Mouse (Mus musculus): ENCODE data around the gene Rpl13a.
"Not testable (repeated sequence)": the region's sequence is repeated elsewhere in the genome, so short reads cannot be mapped to it uniquely, and the experiment has no call there.

Gene Rpl13a

DNA sequence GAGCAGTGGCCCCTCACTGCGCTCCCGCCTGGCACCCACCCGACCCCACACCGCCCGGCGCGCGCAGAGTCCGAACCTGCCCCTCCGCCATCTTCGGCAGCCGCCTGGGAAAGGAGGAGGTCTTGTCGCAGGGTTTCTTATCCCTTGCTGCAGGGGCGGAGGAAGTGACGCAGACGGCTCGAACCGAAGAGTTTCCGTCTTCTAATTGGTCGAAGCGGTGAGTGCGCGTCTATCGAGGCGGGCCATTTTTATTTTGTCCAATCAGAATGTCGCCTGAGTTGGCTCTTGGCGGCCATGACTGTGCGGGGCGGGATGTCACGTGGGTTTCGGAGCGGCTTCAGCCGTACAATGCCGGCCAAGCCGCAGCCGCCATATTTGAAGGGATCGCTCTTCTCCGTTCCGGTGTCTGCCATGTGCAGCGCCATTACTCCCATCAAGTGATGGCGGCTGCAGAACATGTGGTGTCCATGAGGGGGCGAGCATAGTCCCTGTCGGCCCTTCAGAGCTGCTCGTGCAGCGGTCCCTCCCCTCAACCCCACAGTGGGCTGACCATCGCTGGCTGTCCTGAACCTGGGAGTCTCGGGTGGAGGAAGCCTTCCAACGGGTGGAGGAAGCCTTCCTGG, at the start of gene Rpl13a:
Gene Rpl13a (minus strand): TSS at position 138 of the 623 bp plus-strand sequence.
- DNase-seq (ENCODE audit: low spot score in 2 of 2) = peak; percentile 97 to 98

DNA sequence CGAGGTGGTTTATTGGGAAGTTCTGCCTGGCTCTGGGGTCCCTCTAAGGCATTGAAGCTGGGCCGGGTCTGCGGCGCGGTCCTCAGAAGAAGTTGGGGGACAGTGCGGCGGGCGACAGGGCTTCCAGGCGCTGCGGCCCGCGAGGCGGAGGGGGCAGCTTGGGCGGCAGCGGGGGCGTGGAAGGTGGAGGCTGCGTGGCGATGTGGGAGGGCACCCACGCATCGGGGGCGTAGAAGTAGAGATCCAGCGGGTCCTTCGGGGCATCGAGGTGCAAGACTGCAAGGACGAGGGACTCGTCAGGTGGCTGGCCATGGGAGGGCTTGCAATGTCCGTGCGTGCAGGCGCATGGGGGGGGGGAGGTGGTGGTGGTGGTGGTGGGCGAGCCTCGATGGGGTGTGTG, 47.8 kb upstream of the Rpl13a start:
- no peak for DNase-seq (ENCODE audit: low spot score in 2 of 2)

DNA sequence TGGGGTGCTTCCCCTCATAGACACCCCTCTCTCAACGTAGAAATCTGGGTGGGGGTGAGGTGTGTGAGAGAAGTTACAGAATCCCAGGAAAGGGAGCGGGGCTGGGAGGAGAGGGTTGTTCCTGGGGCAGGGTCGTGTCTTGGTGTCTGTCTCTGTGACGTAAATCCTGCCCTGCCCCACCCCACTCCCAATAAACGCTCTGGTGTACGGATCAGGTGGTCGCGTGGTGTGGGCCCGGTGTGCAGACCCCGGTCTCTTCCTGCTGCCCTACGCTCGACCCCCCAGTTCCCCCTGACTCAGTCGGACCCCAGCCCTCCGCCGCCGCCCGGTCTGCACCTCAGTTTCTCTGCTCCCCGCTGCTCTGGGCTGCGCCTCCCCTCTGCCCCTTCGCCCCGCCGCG, 47.4 kb upstream of the Rpl13a start:
- DNase-seq (ENCODE audit: low spot score in 2 of 2) = no peak

DNA sequence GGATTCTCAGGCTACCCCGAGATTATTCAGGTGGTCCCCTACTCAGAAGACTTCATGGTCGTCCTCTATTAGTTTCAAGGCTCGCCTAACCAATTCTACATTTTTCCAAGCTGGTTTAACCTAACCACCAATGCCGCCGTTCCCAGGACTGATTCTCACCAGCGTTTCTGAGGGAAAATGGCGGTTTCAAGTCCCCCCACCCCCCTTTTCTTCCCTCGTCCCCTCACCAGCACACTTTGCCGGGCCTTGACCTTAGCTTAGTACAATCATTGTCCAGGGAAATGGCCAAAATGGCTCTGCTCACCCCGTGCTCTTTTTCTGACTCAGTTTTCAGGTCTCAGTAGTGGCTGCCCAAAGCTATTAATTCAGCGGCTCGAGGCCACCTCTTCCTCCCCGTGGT, 46.8 kb upstream of the Rpl13a start:
- no peak for DNase-seq (ENCODE audit: low spot score in 2 of 2)

DNA sequence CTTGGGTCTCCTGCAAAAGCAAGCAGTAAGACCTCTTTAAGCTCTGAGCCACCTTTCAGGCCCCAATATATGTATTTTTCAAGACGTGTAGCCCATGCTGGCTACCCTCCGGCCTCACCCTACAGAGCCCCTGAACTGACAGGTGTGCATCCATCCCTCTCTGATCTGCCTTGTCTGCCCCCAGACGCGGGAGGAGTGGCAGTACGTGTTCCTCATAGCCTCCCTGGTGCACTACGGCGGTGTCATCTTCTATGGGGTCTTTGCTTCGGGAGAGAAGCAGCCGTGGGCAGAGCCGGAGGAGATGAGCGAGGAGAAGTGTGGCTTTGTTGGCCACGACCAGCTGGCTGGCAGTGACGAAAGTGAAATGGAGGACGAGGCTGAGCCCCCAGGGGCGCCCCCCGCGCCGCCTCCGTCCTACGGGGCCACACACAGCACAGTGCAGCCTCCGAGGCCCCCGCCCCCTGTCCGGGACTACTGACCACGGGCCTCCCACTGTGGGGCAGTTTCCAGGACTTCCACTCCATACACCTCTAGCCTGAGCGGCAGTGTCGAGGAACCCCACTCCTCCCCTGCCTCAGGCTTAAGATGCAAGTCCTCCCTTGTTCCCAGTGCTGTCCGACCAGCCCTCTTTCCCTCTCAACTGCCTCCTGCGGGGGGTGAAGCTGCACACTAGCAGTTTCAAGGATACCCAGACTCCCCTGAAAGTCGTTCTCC, 46.2 kb upstream of the Rpl13a start:
- DNase-seq (ENCODE audit: low spot score in 2 of 2) = no peak

DNA sequence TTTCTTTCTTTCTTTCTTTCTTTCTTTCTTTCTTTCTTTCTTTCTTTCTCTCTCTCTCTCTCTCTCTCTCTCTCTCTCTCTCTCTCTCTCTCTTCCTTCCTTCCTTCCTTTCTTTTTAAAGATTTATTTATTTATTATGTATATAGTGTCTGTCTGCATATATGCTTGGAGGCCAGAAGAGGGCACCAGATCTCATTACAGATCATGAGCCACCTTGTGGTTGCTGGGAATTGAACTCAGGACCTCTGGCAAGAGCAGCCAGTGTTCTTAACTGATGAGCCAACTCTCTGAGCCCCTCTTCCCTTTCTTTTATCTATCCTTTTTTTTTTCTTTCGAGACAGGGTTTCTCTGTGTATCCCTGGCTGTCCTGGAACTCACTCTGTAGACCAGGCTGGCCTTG, 45.2 kb upstream of the Rpl13a start:
- DNase-seq (ENCODE audit: low spot score in 2 of 2) = not testable (repeated sequence)

DNA sequence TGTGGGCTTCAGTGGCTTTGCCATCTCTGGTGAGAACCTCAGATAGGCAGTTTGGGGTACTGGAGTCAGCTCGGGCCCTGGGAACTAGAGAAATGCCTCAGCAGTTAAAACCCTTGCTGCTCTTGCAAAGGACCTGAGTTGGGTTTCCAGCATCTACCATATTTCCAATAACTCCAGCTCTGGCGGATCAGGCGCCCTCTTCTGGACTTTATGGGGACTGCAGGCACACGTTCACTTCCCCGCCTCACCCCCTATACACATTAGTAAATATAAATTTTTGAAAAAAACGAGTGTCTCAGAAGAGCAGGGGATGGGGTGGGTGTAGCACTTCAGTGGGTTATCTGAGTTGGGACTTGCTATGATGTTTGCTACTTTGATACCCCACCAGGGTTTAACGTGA, 44.4 kb upstream of the Rpl13a start:
- no peak for DNase-seq (ENCODE audit: low spot score in 2 of 2)

DNA sequence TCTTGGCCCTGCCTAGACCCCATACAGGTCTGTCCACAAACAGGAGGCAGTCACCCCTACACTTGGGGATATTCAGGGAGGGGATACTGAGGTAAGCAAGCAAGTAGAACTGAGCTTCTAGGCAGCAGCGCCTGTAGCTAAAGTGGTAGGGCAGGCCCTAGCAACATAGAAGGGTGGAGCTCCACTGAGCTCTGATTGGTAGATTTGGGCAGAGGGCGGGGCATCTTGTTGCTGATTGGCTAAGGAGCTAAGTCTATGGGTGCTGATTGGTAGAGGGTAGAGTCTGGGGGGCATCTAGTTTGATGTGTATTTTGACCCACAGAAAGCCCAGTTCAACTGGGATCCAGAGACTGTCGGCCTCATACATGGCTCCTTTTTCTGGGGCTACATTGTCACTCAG, 40.9 kb upstream of the Rpl13a start:
- no peak for DNase-seq (ENCODE audit: low spot score in 2 of 2)

DNA sequence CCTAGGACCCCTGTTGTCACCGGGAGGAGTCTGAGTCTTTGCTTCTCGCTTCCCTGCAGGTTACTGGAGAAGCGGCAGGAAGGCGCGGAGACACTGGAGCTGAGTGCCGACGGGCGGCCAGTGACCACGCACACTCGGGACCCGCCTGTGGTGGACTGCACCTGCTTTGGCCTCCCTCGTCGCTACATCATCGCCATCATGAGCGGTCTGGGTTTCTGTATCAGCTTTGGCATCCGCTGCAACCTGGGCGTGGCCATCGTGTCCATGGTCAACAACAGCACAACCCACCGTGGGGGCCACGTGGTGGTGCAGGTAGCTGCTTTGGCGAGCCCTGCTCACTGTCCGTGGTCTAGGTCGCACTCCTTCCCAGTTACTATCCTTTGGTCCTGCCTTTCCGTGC, 40.1 kb upstream of the Rpl13a start:
- no peak for DNase-seq (ENCODE audit: low spot score in 2 of 2)

DNA sequence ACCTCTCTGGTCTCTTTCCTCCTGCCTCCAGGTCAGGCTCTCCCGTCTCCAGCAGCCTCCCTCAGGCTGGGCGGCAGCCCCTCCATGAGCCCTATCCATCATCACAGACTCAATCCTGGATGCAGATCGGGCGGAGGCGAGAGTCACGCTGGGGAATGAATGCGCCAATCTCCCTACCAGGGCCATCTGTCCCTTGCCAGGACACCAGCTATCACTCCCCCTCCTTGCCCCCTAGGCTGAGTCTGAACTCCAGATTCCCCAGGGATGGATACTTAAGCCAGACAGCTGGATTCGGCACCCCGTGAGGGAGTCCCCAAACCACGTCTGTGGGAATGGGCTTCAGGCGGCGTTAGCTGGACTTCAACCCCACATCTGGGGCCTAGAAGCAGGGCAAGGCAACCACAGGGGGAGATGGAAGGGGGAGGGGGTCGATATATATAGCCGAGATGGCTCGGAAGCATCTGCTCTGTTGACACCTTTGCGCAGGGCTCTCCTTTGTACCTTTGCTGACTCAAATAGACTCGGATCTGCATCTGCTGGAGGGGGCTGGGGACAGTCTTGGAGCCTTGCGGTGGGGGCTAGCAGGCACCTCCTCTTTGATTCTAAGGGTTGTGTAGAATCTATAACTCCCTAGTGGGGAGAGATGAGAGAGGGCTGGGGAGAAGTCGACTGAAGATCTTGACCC, 39.3 kb upstream of the Rpl13a start:
- DNase-seq (ENCODE audit: low spot score in 2 of 2) = no peak

DNA sequence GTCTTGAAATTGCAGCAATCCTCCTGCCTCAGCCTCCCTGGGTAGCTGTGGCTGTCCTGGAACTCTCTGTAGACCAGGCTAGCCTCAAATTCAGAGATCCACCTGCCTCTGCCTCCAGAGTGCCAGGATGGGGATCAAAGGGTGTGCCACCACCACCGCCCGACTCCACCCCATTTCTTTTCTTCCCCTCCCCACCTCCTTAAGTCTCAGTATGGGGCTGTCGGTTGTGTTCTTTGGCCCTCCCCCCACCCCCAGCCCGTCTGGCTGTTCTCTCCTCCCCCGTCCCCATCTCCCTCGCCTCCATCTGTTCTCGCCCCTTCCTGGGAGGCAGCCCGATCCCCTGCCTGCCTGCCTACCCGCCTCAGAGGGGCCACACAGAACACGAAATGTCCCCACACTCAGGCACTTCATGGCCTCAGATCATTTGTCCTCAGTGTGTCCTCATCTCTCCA, 38.4 kb upstream of the Rpl13a start:
- DNase-seq (ENCODE audit: low spot score in 2 of 2) = no peak

DNA sequence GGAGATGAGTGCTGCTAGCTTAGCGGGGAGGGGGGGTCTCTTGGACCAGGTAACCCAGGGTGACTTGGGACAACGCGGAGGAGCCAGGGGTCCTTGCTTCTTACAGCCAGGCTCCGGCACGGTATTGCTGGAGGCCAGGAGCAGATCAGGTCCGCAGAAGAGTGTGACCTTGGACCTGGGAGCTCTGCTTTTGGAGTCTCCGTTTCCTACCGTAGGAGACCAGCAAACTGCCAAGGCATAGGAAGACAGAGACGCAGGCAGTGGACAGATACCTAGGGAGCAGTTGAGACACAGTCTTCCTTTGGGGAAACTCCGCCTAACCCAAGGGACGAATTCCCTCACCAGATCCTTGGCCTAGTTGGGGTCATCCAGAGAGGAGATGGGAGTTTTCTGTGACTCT, 37.1 kb upstream of the Rpl13a start:
- DNase-seq (ENCODE audit: low spot score in 2 of 2) = no peak

DNA sequence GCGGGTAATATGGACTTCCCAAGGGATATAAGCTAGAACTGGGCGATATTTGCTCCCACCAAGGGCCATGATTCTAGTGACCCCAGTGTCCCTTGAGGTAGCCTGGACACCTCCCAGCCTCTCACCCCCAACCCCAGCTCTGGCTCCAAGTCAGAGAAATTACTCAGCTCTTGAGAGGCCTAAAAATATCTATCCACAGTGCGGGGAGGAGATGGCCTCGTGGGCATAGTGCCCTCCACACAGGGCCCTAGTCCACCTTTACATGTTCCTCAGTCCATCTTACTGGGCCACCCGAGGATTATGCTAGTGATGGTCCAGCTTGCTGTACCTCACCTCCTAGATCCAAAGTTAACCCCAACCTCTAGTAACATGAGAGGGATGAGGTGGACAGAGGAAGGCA, 36.3 kb upstream of the Rpl13a start:
- no peak for DNase-seq (ENCODE audit: low spot score in 2 of 2)

DNA sequence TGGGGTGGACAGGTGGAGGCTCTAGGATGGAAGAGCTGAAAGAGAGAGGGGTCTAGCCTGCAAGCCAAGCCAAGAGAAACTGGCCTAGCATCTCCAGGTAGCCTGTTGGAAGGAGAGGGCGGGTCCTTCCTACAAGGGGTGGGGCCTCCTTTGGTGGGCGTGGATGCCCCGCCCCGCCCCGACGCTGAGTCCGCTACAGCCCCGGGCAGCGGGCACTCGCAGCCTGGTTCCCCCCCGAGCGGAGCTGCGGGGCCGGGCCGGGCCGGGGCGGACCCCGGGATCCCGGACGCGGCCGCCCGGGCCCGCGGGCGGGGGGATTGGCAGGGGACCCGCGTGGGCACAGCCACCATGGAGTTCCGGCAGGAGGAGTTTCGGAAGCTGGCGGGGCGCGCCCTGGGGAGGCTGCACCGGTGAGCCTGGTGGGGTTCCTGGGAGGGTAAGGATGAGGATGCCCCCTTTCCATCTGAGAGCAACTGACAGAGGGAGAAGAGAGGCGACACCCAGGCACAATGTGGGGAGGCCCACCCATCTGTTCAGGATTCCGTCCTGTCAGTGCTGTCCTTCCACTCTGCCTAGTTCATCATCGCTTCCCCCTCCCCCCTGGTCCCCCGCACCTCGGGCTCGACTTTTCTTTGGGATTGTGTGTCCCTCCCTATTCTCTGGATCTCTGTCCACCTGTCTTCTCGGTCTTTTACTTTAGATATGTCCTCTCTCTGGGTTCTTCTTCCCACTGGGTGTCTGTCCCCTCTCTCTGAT, 35.4 kb upstream of the Rpl13a start, which contains the start of gene Slc17a7:
Gene Slc17a7 (plus strand): TSS at position 215 of the 756 bp plus-strand sequence.
- DNase-seq (ENCODE audit: low spot score in 2 of 2) = no peak

DNA sequence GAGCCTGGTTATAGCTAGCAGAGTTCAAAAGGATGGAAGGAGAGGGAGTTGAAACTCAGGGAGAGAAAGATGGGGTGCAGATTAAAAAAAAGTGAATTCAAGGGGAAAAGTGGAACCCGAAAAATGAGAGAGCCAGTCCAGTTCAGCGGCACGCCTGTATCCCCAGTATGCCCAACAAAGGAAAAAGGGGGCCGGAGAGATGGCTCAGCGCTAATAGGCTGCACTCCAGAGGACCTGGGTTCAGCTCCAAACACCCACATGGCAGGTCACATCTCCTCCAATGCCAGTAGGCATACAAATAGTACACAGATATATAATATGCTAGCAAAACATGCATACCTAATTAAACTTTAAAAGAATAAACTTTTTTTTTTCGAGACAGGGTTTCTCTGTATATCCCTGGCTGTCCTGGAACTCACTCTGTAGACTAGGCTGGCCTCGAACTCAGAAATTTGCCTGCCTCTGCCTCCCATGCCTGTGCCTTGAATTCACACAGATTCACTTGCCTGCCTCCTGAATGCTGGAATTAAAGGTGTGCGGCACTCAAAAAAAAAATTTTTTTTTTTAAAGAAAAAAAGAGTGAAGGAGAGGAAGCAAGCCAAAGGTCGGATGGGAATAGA, 34.5 kb upstream of the Rpl13a start:
- no peak for DNase-seq (ENCODE audit: low spot score in 2 of 2)

DNA sequence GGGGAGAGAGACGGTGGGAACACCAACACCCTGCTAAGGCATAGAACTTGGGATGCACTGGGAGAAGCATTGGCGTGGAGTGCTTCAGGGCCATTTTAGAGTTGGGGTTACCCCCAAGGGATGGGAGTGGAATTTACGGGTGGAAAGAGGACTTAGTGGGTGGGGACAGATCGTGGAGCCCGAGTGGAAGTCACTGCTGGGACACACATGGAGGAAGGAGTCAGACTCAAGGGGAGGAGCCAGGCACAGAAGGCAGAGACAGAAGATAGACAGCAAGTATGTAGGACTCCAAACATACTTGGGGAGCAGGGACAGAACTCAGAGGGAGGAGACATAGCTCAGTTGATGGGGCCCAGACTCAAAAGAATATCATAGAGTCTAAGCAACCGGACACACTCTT, 34.0 kb upstream of the Rpl13a start:
- no peak for DNase-seq (ENCODE audit: low spot score in 2 of 2)

DNA sequence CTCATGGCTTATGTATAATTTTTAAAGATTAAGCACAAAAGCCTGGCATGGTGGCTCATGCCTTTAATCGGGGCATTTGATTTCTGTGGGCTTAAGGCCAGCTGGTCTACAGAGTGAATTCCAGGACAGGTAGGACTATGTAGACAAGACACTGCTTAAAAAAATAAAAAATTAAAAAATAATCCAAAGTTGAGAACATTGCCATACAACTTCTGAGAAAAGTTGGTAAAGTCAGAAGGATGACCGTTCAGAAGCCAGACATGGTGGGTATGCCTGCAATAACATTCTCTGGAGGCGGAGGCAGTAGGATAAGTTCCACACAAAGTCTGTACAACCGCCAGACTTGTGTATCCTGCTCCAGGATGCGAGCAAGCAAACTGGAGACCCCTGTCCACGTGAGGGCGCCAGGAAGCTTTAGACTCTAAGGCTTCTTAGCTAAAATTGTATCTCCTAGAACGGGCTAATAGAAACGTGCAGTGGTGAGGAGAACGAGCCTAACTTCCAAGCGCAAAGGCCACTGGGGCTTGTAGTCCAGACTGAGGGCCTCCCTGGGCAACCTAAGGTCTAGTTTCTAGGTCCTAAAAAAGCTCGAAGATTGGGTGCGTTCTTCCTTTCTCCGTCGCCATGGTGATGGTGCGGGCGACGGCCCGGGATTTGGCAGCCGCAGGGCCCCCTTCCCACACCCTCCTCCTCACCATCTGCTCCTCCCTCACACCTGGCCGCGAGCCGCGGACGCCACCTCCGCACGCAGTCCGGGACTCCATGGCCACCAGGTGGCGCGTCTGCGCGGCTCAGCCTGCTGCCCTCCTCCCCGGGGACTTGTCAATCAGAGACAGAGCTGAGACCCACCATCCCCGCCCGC, 33.3 kb upstream of the Rpl13a start:
- peak; percentile 85 to 88 for DNase-seq (ENCODE audit: low spot score in 2 of 2)

DNA sequence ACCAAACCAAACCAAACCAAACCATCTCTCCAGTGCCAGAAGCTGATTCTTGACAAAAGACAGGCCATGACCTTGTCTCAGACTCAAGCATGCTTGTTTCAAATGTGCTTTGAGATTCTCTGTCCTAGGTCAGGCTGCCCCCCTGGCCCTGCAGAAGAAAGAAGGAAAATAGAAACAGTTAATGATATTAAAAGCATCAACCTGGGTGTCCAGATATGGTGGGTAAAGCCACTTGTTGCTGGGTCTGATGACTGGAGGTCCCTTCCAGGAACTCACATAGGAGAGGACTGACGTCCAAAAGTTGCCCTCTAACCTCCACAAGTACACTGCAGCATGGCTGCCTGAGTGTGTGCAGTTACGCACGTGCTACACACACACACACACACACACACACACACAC, 32.3 kb upstream of the Rpl13a start:
- DNase-seq (ENCODE audit: low spot score in 2 of 2) = no peak

DNA sequence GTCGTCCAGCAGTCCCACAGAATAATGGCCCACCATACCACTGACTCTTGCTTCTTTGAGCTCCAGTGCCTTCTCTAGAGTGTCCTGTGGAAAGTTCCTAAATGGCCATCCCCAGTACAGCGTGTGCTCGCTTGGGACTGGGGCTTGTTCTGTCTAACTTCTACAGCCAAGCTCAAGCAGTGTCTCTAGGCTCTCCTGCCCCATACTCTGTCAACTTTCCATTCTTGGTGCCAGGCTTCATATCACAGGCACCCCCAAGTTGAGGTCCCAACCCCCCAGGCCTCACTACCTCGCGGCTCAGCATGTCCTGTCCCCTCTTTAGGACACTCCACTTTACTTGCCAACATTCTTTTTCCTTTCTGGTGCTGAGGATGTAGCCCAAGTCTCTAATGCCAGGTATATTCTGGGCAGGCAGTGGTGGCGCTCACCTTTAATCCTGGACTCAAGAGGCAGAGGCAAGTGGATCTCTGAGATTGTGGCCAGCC, 31.8 kb upstream of the Rpl13a start:
- no peak for DNase-seq (ENCODE audit: low spot score in 2 of 2)

DNA sequence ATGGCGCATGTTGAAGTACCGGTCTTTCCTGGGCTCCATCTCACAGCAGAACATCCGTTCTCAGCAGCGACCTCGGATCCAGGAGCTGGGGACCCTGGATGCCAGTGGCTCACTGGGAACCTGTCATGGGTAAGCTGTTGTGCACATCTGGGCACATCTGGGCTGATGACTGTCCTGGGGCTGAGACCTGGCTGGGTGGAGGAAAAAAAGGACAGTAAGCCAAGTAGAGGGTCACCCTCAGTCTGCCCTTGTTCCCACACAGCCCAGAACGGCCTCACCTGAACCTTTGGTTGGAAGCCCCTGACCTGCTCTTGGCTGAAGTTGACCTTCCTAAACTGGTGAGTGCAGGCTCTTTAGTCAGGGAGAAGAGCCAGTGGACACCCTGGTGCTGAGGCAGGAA, 30.4 kb upstream of the Rpl13a start:
- DNase-seq (ENCODE audit: low spot score in 2 of 2) = no peak

DNA sequence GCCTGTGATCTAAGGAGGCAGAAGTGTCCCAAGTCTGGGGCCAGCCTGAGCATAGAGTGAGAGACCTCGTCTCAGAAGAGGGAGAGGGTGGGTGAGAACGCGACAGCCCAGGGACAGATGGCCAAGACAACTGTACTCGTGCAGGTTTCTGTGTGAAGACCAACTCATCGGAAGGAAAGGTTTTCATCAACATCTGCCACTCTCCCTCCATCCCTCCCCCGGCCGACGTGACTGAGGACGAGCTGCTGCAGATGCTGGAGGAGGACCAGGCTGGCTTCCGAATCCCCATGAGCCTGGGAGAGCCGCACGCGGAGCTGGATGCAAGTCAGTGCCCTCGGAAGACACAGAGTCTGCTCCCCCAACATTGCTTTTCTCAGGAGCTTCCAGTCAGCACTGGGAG, 28.9 kb upstream of the Rpl13a start:
- no peak for DNase-seq (ENCODE audit: low spot score in 2 of 2)

All from urinary bladder, postnatal 36 days (tissue).